Mouse (Mus musculus) hindbrain, embryonic 13.5 days (tissue): ENCODE data around the gene Tnni1. TPM values are rescaled to one million over a fixed set of nuclear protein-coding genes. Genes with fewer than 3 reads are reported as not detected.

Source experiments
- ATAC-seq: fragments of 200-750 bp; cut with Nextera tagmentation; 2 replicates; pipeline ENCODE4 v1.8.0; 2017; ENCODE audit warnings: moderate TSS enrichment; ENCODE audit not compliant: low FRiP score
- H3K27ac ChIP-seq: fragments of 300-500 bp; sonication (generic); 2 replicates; pipeline ENCODE4 v1.5.1; 2015; ENCODE audit warnings: inconsistent platforms, mild to moderate bottlenecking, moderate library complexity
- H3K27me3 ChIP-seq: fragments of 300-500 bp; sonication (generic); 2 replicates; pipeline ENCODE4 v1.6.1; 2015; ENCODE audit warnings: mild to moderate bottlenecking, inconsistent platforms
- H3K36me3 ChIP-seq: fragments of 300-500 bp; sonication (generic); 2 replicates; pipeline ENCODE4 v1.6.1; 2015; ENCODE audit warnings: mild to moderate bottlenecking, inconsistent platforms
- H3K4me1 ChIP-seq: fragments of 300-500 bp; sonication (generic); replicated peaks from 2 replicates; pipeline ENCODE4 v1.6.1; 2015; ENCODE audit warnings: inconsistent platforms
- H3K4me2 ChIP-seq: fragments of 300-500 bp; sonication (generic); 2 replicates; pipeline ENCODE4 v1.6.1; 2015; ENCODE audit warnings: inconsistent platforms, mild to moderate bottlenecking, moderate library complexity
- H3K4me3 ChIP-seq: fragments of 300-500 bp; sonication (generic); 2 replicates; pipeline ENCODE4 v1.5.1; 2015; ENCODE audit warnings: mild to moderate bottlenecking, inconsistent platforms
- H3K9ac ChIP-seq: fragments of 300-500 bp; sonication (generic); 2 replicates; pipeline ENCODE4 v1.6.1; 2015; ENCODE audit warnings: mild to moderate bottlenecking, inconsistent platforms
- H3K9me3 ChIP-seq: fragments of 300-500 bp; sonication (generic); 2 replicates; pipeline ENCODE4 v1.6.1; 2016; ENCODE audit warnings: inconsistent platforms
- WGBS: fragments of 180-500 bp; shearing (Covaris S2); methylation state at CpG from one replicate; pipeline ENCODE4 v1.1.7; 2015; 5-methylcytosine and 5-hydroxymethylcytosine counted together
- polyA plus RNA-seq: library from polyadenylated mRNA; unstranded; fragments of >200 nt; fragmentation: Nextera tagmentation; extraction: Ambion mirVana; gene quantifications from 2 replicates; pipeline ENCODE4 v1.2.1, GENCODE M21; 2015

Tnni1 gene
- polyA plus RNA-seq, 1 experiment from 2014 or later: 6.0 TPM

GRCm38 (mm10) chr1:135855344-135855687, 76.1 kb downstream of the Tnni1 start:
- Histone ChIP-seq H3K4me2 (no peak overlapping the region), H3K27ac (no peak overlapping the region), H3K4me3 (no peak overlapping the region), H3K9ac (no peak overlapping the region), H3K4me1 (peaks cover 20% of the 10 kb centered on the region), H3K9me3 (no peaks in the 10 kb centered on the region), H3K36me3 (no peaks in the 10 kb centered on the region), H3K27me3 (no peaks in the 10 kb centered on the region)
- 100% methylated on average over 1 of the region's 1 CpGs for WGBS
- no peak for ATAC-seq

GRCm38 (mm10) chr1:135856070-135856469, 76.8 kb downstream of the Tnni1 start:
- WGBS: 74% methylated on average over 4 of the region's 4 CpGs

GRCm38 (mm10) chr1:135857137-135857775, 78.0 kb downstream of the Tnni1 start:
- no peak for ATAC-seq
- WGBS: 74% methylated on average over 11 of the region's 11 CpGs
- no peaks in the 10 kb centered on the region for H3K27me3 ChIP-seq

More at GRCm38 (mm10) chr1:135856070-135856469, 76.8 kb downstream of the Tnni1 start:
- Histone ChIP-seq H3K9ac (no peak overlapping the region), H3K9me3 (no peaks in the 10 kb centered on the region), H3K4me3 (no peak overlapping the region), H3K36me3 (no peaks in the 10 kb centered on the region), H3K4me1 (peaks cover 20% of the 10 kb centered on the region), H3K27ac (no peak overlapping the region), H3K27me3 (no peaks in the 10 kb centered on the region), H3K4me2 (no peak overlapping the region)
- ATAC-seq: no peak

GRCm38 (mm10) chr1:135858533-135858932, 79.3 kb downstream of the Tnni1 start:
- WGBS: 90% methylated on average over 7 of the region's 7 CpGs
- H3K36me3 ChIP-seq: no peaks in the 10 kb centered on the region
- H3K4me2 ChIP-seq: no peak overlapping the region
- H3K9me3 ChIP-seq: no peaks in the 10 kb centered on the region
- H3K27ac ChIP-seq: no peak overlapping the region
- no peaks in the 10 kb centered on the region for H3K27me3 ChIP-seq
- no peak for ATAC-seq
- no peak overlapping the region for H3K9ac ChIP-seq
- H3K4me1 ChIP-seq: no peaks in the 10 kb centered on the region
- no peak overlapping the region for H3K4me3 ChIP-seq

More at GRCm38 (mm10) chr1:135857137-135857775, 78.0 kb downstream of the Tnni1 start:
- Histone ChIP-seq H3K36me3 (no peaks in the 10 kb centered on the region), H3K9ac (no peak overlapping the region), H3K9me3 (no peaks in the 10 kb centered on the region), H3K4me2 (no peak overlapping the region), H3K27ac (no peak overlapping the region), H3K4me3 (no peak overlapping the region), H3K4me1 (peaks cover 10% of the 10 kb centered on the region)

Other genes starting within 250 kb of the Tnni1 start
- gene Nav1, start 172.1 kb upstream of the Tnni1 start, polyA plus RNA-seq: 42.3 and 42.6 TPM in 2 replicates
- 22.9 and 25.3 TPM in 2 replicates for gene Csrp1, start 59.4 kb upstream of the Tnni1 start, polyA plus RNA-seq
- 19.6 and 20.6 TPM in 2 replicates for gene Phlda3, start 13.3 kb upstream of the Tnni1 start, polyA plus RNA-seq
- 0.65 and 0.84 TPM in 2 replicates for gene Lad1, start 39.2 kb downstream of the Tnni1 start, polyA plus RNA-seq
- 12.1 and 16.2 TPM in 2 replicates for gene Tnnt2, start 56.9 kb downstream of the Tnni1 start, polyA plus RNA-seq
- not detected in 2 replicates for gene Pkp1, start 139.8 kb downstream of the Tnni1 start, polyA plus RNA-seq
- gene Igfn1, start 226.9 kb downstream of the Tnni1 start, polyA plus RNA-seq: not detected in 2 replicates
- gene Tmem9, start 228.7 kb downstream of the Tnni1 start, polyA plus RNA-seq: 149 and 153 TPM in 2 replicates